Mouse (Mus musculus) gastrocnemius, postnatal 4 days (tissue): Measurements from ENCODE around the gene 4930412O13Rik. TPM values are rescaled to one million over a fixed set of nuclear protein-coding genes. Genes with fewer than 3 reads are reported as not detected.
A peak's percentile ranks its signal among the peaks of the same experiment; 100 is the strongest.

ENCODE experiments used
- DNase-seq, 2 experiments: peaks; one replicate each; pipeline ENCODE4 v3.0.0; 2021 to 2022; ENCODE audit warnings: low spot score in 2 of 2, mixed read lengths in 2 of 2
- long read RNA-seq, 2 experiments: library from polyadenylated mRNA; stranded (forward); transcript quantifications; one replicate each; pipeline ENCODE4 v2.0.0; 2021
- total RNA-seq, 2 experiments: library from RNA; stranded (reverse); gene quantifications; 2 replicates each; pipeline ENCODE4 v1.2.3; 2021

Gene 4930412O13Rik
- total RNA-seq = not detected
- long read RNA-seq, experiment 1 = 0 reads
- long read RNA-seq, experiment 2 = 0 reads

DNA sequence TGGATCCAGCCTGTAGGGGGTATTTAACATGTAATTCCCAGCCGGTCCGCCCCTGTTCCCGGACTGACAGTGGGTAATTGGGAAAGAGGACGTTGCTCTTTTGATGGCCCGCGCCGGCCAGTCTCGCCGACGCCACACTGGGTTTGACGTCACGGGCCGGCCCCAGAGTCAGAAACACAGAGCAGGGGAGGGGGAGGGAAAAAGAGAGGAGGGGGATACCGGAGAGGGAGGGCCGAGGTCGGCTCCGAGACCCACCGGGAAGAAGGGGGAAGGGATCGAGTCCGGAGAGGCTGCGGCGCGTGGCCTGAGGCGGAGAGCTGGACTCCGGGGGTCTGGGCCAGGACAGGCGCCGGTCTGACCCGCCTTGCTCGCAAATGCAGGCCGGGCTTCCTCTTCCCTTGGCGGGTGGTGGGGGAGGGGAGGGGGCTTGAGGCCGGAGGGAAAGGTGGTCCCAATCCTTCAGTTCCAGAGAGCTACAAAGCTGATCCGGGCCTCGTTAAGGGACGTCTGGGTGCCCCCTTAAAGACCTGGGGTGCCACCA, at the start of gene 4930412O13Rik:
Gene 4930412O13Rik, plus strand, starts transcription at position 202 of the 541 bp plus-strand sequence.
- DNase-seq = no peak

DNA sequence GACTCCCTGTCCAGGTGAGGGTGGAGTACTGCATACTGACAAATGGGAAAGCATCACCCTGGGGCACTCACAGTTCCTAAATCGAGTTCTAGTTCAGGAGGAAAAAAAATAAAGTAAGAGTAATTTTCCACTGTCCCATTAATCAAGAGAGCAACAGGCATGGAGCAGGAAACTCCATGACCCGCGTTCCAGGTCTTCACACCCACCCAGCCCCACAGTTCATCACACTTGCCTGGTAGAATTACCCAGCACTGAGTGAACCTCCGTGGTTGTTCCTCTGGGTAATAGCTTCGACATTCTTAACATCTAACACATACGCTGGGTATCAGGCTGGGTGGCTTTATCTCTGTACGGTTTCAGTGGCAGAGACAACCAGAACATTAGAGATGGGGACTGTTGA, 47.3 kb upstream of the 4930412O13Rik start:
- no peak for DNase-seq

DNA sequence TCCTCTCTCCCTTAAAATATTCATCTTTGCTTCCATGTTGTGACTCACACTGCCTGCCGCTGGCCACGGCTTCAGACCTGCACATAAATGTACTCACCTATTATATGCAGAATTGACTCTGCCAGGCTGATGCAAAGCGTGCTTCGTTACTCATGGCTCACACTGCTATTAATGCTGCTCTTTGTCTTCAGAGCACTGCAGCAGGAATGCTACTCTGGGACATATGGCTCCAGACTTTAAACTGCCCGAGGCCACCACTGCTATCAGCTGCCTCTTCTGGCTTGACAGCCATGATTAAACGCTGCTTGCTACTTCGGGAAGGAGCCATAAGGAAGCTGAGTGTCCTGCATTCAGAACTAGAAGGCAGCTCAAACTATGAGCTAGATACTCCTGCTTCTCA, 45.9 kb upstream of the 4930412O13Rik start:
- DNase-seq = no peak

DNA sequence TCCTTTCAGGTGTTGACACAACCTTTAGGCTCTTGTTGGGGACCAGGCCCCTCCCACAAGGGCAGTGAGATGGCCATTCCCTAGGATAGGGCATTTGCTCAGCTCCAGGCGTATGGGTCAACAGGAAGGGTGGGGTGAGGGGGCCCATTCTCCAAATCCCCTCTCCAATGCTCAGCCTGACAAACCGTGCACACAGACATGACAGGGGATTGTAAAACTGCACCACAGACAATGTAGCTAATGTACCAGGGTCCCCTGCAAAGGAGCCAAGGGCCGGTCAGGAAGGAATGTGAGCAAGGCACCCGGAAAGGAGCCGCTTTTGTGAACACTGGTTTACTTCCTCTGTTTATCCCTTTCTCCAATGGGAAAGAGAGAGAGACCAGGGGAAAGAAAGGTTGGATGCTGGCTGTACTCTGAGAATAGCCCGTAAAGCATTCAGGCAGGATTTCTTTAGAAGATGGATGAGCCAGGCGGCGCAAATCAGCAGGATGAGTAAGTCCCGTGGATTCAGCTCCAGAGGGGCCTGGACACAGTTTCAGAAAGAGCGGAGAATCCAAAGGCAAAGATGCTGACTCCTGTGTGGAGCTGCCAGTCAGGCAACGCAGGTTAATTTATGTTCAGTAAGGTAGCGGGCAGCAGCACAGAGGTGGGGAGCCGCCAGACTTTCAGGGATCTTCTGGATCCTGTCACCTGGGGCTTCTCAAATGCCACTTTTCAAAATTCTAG, 28.0 kb upstream of the 4930412O13Rik start:
- DNase-seq = no peak

DNA sequence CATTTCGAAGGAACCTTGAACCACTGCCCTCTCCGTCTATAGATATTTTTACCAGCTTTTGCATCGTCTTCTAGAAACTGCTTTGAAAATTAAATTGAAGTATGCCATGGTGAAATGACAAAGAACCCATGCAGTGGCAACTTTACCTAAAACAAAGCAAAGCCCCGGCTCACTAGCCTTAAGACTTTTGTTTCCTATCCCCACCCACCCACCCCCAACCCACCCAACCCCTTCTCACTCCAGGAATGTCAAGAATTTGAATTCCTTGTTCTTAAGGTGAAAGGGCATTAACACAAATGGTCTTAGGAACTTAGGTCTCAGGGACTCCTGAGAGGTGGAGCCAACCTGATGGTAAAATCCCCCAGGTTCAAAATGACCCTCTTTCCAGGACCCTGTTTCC, 25.2 kb upstream of the 4930412O13Rik start:
- DNase-seq = no peak

DNA sequence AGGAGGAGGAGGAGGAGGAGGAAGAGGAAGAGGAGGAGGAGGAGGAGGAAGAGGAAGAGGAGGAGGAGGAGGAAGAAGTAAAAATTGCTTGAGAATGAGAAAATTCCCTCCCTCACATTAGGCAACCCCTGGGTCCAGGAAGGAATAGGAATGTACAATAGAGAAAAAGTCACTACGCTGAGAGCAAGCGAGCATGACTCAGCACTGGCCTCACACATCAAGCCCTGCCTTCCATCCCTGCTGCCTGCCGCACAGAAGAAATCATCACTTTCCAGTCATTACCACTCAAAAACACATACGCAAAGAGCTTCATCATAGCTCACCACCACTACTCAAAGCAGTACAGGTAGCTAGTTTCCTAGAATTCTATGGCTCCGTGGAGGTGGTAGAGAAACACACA, 20.4 kb upstream of the 4930412O13Rik start:
- no peak for DNase-seq

DNA sequence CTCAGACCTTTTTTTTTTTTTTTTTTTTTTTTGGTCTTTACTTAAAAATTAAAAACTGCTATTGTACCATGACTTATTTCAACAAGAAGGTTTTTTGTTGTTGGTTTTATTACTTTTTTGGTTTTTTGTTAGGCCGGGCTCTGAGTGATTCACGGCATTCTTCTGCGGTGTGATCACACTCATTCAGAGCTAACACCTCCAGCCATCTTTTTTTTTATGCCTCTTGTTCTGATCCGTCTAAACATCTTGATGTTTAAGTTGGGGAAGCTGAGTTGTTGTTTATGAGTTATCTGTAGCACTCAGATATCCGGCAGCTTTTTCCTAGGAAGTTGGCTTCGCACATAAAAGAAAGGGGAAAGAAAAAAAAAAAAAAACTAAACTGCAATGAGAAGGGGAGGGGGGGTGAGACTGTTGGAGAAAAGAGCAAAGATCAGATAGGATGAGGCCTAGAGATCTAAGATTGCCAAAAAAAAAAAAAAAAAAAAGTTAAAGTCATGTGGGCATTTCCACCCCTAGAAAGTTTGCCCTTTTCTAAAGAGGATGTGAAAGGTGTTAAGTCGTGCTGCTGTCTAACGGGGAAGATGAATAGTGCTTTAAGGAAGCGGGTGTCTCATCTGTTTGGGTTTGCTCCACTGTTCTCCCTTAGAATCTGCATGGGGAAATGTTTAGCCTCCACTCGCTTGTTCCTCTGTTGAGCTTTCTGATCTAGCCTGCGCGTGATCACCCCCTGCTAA, 13.8 kb upstream of the 4930412O13Rik start:
- no peak for DNase-seq

DNA sequence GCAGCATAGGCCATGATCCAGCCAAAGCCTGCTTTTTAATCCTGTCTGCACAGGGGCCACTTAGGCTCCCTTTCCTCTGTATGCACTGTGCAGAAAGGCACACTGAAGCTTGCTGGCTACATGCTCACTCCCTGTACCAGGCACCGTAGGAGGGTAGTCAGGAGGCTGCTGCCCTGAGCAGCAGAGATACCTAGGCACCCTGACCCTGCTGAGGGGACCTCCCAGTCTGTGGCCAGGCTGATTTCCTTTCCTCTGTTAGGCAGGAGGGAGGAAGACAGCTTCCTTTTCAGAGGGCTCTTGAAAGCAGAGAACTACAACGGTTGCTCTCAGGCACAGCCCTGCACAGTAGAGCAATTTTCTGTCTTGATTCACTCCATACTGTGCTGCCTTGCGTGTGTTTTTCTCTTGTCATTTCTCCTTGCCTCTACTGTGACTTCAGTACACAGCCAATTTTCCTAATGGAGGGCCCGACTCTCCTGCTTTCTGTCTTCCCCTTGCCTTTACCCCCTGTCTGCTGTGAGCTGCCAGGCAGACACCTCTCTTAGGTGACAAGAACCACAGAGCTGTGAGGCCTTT, 9.8 kb upstream of the 4930412O13Rik start:
- no peak for DNase-seq

DNA sequence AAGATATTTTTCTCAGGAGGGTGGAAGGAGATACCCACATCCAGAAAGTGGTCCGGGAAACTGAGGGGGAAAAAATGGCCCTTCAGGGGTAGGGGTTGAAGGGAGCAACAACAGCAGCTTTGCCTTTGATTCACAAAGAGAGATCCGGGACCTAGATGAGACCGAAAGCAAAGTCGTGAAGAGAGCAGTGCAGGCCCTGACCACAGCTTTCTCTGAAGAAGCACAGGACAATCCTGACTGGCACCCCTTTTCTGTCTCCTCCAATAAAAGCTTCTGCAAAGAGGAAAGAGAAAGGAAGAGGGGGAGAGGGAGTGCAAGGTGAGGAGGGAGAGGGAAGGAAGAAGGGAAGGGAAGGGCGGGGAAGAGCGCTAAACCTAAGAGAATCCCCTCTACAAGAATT, 9.3 kb upstream of the 4930412O13Rik start:
- DNase-seq = no peak

DNA sequence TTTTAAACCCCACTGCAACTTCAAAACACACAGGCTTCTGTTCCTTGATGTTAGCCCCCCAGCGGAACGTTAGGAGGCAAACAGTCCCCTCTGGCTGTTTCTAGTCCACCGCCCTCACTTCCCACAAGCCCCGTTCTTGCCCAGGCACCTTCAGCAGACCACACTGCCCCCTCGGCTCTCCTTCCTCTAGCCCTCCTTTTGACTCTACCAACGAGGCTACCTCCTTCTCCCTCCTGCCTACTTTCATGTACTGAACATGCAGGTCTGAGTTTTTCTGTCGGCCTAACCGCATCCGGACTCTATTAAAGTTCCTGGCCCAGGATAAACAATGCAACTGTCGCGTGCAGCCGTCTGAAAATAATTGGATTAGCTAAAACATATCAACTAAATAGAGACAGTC, 8.4 kb upstream of the 4930412O13Rik start:
- no peak for DNase-seq

DNA sequence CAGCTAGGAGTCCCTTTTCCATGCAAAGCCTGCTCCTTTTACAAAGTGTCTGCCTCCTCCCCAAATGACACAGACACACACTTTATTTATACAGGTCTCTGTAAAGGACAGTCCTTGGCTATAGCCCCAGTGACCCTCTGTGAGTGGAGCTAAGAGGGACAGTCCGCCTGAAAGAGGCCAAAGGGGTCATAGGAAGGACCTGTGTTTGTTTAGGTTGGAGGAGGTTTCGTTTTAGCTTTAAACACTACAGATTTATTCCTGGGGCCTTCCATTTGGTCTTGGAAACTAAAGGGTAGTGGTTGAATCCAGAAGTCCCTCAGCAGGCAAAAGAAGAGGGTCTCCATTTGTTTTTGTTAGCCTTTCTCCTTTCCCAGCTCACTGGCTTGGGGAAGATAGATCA, 7.3 kb upstream of the 4930412O13Rik start:
- DNase-seq = no peak

DNA sequence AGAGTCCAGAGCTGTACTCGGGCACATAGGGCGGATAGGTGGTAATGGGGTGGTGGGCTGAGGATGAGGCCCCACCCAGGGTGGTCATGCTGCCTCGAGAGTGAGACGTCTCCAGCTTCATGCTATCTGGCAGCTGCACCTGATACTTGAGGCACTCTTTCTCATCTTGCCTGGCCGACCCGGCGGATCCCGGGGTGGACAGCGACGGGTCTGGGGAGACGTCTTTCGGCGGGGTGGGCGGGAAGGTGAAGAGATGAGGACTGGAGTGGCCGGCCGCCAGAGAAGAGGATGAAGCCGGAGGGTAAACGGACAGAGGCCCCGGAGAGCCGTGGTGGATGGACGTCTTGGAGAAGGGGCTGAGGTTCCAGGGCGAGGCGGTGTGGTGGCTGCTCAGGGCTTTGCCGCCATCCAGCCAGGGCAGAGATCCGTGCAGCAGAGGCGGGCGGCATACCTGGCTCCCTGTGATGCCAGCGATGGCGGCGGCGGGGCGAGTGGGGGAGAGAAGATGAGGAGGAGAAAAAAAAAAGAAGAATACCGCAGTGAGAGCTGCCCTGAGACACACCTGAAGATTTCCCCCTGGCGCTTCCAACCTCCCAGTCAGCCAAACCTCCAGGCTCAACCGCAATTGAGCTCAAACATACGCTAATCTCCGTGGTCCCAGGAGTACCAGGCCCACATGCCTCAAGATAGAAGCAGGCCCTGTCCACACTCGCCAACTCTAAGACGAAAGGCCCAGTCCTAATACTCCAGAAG, 6.4 kb upstream of the 4930412O13Rik start:
- DNase-seq = no peak

DNA sequence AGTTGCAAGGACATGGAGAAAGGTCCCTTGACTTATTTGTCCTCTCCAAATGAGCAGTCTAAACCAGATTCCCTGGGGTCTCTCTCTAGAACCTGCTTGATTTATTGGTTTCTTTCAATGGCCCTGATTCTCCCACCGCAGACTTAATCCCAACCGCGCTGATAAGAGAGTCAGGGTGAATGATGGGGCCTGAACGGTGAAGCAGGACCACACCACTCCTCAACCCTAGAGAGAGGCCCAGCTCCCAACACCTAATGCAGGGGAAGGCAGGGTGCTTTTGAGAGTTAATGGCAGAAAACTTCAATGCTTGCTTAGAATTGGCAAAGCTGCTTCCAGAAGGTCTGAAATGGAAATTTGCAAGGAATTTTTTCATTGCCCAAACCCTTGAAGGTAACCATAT, 5.8 kb upstream of the 4930412O13Rik start:
- no peak for DNase-seq

DNA sequence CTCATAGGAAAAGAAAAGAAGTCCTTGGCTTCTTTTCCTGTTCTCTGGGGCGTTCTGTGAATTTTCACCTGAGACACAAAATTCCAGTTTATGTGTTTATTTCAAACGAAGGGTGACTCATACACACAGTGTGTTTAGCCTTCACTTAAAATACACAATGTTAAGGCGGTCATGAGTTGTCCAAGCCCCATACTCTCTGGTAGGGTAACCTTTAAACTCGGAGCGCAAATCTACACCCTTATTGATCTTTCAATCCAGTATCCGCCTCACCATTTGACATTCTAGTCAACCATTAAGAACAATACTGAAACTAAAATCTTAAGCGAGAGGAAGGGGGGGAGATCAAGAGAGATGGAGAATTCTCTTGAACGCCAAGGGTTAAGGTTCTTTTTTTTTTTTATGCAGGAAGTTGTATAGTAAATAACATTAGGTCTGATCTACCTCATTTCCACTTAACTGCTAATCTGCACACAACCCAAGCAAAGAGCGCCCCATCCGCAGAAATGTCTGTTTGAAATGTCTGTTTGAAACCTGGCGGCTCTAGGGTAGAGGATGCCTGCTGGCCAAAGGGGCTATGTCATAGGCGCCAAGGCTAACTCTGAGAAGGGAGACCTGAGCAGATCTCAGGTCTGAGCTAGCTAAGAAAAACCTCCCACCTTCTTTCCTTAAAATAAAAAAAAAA, 5.2 kb upstream of the 4930412O13Rik start:
- no peak for DNase-seq

DNA sequence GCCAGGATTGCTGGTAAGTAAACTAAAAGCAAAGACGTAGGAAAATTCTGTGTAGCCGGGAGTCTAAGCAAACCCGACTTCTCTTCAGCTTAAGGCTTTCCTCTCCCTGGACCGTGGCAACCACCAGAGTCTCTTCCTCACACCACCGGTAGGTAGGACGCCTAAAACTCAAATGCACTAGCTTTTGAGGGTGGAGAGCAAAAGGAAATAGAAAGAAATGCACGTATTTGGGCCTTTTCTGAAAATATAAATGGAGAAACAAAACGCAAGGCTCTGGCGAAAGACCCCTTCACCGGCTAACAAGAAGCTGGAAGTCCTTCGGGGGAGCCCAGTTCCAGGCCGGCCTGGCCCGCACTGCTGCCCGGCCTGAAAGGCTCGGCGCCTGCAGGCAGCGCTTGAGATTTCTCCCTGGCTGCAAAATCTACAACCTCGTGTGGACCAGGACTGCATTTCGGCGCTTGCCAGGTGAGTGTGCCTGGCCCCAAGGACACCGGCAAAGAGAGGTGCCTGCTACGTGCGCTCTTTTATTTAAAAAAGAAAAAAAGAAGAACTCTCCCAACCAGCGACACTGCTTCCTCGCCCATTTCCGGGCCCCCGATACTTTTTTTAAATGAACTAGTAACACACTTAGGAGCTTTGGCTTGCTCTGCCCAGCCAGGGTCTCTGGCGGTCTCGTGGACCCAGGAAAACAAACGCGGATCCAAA, 4.3 kb upstream of the 4930412O13Rik start:
- DNase-seq = no peak

DNA sequence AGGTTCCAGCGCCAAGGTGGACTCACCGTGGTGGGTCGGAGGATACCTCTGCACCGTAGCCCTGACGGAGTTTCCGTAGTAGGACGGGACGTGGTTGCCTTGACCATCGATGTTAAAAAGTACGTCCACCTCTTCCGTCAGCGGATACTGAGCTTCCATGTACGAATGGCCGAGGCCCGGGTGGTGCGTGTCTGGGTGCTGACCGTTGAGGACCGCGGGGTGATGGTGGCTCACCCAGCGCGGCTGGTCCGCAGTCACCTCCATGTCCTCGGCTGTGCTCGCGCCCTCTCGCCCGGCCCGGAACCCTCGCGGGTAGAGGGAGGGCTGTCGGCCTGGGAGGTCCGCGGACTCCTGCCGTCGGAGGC, 3.7 kb upstream of the 4930412O13Rik start:
- DNase-seq = no peak

DNA sequence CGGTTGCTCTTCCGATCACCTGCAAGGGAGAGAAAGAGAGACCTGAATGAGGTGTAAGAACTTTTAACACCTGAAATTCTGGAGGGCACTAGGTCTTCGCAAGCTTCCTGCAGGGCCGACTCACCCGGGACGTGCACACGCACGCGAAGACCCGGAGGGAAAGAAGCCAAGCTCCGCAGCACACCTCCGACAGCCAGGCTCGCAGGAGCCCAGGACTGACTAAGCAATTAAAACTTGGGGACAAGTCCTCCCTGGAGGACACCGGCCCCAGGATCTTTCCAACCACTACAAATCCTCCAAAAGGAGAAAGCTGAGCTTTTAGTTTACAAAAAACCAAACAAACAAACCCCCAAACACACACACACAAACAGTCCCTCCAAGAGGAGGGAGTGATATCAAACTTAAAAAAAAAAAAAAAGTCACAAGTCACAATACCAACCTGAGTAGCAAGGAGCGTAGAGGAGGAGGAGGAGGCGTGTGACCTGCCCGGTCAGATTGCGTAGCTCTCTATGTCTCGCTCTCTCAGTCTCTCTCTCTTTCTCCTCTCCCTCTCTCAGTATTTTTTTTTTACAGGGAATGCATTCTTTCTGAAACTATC, 3.0 kb upstream of the 4930412O13Rik start:
- no peak for DNase-seq

DNA sequence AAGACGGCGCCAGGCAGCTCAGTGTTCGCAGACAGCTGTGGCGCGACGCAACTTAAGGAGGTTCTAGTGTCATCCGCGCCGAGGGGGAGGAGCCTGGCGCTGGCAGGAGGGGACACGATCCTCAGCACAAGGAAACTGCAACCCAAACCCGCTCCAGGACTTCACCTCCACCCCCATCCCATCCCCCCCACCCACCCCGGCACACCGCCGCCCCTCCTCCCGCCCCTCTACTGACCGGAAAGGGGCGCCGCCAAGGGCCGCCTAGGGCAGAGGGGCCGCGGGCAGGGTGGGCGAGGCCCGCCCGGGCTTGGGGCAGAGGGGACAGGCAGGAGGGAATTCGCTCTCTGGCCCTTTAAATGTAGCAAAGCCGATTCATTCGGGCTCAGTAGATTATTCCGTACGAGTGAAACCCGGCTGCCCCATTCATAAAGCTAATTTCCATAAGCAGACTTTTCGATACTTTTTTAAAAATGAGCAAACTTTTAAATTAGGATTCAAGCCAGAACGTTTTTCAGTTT, 2.4 kb upstream of the 4930412O13Rik start:
- no peak for DNase-seq

DNA sequence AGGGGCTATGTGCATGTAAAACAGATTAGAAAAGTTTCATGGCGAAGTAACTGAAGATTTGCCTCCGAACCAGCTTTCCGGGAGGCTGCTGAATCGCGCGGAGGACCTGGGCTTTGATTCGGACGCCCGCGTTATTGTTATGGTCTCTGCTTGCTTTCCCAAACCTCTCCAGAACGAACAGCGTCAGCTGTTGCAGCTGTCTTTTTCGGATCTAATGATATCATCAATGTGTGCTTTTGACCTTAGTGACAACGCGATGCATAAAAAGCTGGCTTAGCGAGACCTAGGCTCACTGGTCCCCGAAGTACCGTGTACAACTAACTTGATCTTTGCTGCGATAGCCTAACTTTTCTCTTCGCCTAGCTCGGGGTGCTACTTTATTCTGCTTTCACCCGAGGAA, 2.0 kb upstream of the 4930412O13Rik start:
- DNase-seq = no peak

DNA sequence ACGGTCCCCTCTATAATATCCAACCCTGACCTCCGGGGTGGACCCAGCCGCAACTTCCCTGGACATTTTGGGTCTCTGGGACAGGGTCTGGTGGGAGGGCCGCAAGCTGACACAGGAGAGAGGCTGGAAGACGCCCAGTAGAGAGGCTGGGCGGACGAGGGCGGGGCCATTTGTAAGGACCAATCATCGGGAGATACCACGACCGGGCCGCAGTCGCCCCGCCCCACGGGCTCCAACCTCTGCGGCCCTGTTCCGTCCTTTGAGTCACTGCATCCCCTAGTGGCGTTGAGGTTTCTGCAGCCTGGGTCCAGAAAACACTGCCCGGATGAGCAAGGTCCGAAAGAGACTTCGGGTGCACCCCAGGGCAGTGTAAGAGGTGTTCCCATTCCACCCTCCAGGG, 1.6 kb upstream of the 4930412O13Rik start:
- DNase-seq = peak; percentile 81 to 91
